Mouse (Mus musculus): ENCODE measurements at regions not wholly inside any gene's neighbourhood (a gene's known extent, or its start where the extent isn't known, plus 50 kb on each side); places are given as distances from the start of the nearest gene placed in this dataset.
A peak's percentile ranks its signal among the peaks of the same experiment; 100 is the strongest.

DNA sequence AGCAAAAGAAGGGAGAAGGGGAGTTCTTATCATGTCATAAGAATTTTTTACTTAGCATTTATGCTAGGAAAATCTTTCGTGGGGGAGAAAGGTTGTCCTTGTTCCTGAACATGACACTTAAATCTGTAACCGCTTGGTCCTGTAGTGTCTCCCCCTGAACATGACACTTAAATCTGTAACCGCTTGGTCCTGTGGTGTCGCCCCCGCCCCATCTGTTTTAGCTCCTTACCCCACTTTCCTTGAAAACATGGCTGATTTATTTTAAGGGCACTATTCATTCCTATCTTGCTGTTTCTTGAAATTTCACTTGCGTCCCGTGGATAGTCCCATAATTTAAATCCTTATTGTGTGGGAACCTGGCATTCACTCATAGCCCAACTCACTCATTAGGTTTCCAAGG lies 82.2 kb downstream of the Rap2a start:
- TF ChIP-seq CTCF (IDR thresholded peaks at IDR 0.05; ENCODE audit: extremely low read depth, insufficient read depth, low read length) (no peak), POLR2A (IDR thresholded peaks at IDR 0.05; ENCODE audit: extremely low read depth, insufficient read depth, low read length) (no peak)
- Histone ChIP-seq H3K27ac (ENCODE audit: insufficient read depth, low read length) (no peak overlapping the region), H3K4me3 (ENCODE audit: insufficient read depth, low read length) (no peak overlapping the region), H3K4me1 (ENCODE audit: control insufficient read depth, insufficient read depth, low read length) (no peaks in the 10 kb centered on the region; the same call in 1 of the 2 replicates)

DNA sequence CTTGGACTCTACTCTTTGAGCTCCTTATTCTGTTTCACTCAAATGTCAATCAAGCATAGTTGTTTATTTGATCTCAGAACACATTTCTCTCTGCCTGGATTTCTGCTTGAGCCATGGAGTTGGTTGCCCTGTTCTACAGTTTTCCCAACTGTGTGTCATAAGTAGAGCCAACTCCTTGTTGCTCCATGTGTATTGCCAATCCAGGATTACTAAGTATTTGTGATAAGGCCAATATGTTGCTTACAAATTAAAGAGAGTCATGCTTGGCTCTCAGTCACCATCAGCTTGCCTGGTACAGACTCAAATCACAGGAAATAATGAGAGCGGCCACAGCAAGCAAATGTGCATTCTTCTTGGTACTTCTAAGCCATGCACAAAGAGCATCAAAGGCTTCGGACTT lies 82.7 kb downstream of the Rap2a start:
- TF ChIP-seq POLR2A (IDR thresholded peaks at IDR 0.05; ENCODE audit: extremely low read depth, insufficient read depth, low read length) (no peak), CTCF (IDR thresholded peaks at IDR 0.05; ENCODE audit: extremely low read depth, insufficient read depth, low read length) (no peak)
- peak overlapping the region; percentile 35; the same call in 1 of the 2 replicates for H3K27ac ChIP-seq (ENCODE audit: insufficient read depth, low read length)
- H3K4me1 ChIP-seq (ENCODE audit: control insufficient read depth, insufficient read depth, low read length), result no peaks in the 10 kb centered on the region; the same call in 1 of the 2 replicates
- no peak overlapping the region for H3K4me3 ChIP-seq (ENCODE audit: insufficient read depth, low read length)

DNA sequence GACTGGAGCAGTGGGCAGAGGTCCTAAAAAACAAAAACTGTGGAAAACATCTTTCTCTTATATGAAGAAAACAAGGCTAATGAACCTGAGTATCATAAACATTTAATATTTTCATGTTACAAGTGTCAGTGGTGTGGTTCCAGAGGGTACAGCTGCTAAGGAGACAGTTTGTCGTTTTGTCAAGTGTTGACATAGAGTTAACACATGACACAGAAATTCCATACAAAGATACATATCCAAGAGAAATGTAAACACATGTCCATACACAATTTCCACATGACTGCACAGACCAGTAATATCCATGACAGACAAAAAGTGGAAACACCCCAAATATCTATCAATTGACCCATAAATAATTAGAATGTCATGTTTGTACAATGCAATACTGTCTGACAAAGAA lies 88.7 kb downstream of the Rap2a start:
- Histone ChIP-seq H3K4me1 (ENCODE audit: control insufficient read depth, insufficient read depth, low read length) (peaks cover 3% of the 10 kb centered on the region; the same call in 1 of the 2 replicates), H3K4me3 (ENCODE audit: insufficient read depth, low read length) (no peak overlapping the region), H3K27ac (ENCODE audit: insufficient read depth, low read length) (no peak overlapping the region)
- TF ChIP-seq POLR2A (IDR thresholded peaks at IDR 0.05; ENCODE audit: extremely low read depth, insufficient read depth, low read length), result no peak

DNA sequence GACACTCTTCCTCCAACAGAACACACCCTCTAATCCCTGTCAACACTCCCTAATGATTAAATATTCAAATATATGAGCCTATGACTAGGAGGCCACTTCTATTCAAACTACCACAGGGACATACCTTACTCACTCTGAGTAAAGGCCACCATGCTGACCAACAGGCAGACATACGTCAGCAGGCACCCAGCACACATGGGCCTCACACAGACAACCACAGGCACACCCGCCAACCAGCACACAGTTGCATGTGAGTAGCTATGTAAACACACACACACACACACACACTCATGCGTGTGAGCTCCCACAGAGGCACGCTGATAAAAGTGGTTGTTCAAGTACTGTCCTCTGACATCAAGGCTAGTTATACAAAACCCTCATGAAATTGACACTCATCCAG lies 89.8 kb downstream of the Rap2a start:
- TF ChIP-seq POLR2A (IDR thresholded peaks at IDR 0.05; ENCODE audit: extremely low read depth, insufficient read depth, low read length) (no peak), CTCF (IDR thresholded peaks at IDR 0.05; ENCODE audit: extremely low read depth, insufficient read depth, low read length) (no peak)
- H3K4me1 ChIP-seq (ENCODE audit: control insufficient read depth, insufficient read depth, low read length), result peaks cover 4% of the 10 kb centered on the region; the same call in 1 of the 2 replicates
- no peak overlapping the region for H3K4me3 ChIP-seq (ENCODE audit: insufficient read depth, low read length)
- no peak overlapping the region for H3K27ac ChIP-seq (ENCODE audit: insufficient read depth, low read length)

DNA sequence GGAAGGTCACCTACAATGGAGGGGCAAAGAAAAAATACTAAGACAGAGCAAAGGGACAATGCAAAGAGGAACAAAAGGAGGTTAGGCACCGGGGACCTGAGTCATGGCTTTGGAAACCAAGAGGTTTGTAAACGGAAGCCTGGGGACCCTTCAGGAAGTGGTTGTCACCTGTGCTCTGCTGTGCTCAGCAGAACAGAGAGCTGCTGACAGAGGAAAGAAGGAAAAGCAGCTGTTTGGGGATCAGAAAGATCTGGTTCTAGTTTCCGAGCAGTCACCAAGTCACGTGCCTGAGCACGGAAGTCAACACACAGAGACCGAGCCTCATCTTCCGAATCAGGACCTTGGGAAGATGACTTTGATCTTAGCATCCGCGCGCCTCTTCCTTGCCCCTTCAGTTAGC lies 94.0 kb downstream of the Rap2a start:
- Histone ChIP-seq H3K4me1 (ENCODE audit: control insufficient read depth, insufficient read depth, low read length) (peaks cover 4% of the 10 kb centered on the region; the same call in 1 of the 2 replicates), H3K27ac (ENCODE audit: insufficient read depth, low read length) (no peak overlapping the region), H3K4me3 (ENCODE audit: insufficient read depth, low read length) (no peak overlapping the region)
- TF ChIP-seq CTCF (IDR thresholded peaks at IDR 0.05; ENCODE audit: extremely low read depth, insufficient read depth, low read length) (no peak), POLR2A (IDR thresholded peaks at IDR 0.05; ENCODE audit: extremely low read depth, insufficient read depth, low read length) (no peak)

DNA sequence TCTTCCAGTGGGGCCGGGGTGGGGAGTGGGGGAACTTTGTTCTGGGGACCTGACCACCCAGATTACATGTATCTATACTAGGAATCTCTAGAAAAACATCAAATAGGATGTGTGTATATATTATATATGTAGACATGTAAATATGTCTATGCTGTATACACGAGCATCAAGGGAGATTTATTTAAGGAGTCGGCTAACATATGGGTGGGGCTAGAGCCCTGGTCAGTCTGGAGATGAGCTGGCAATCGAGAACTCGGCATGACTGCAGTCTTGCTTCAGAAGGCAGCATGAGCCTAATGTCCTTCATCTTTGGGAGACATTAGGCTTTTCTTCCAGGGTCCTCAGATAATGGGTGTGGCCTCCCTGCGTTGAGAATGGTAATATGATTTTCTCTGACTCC lies 97.0 kb downstream of the Rap2a start:
- no peak overlapping the region for H3K4me3 ChIP-seq (ENCODE audit: insufficient read depth, low read length)
- no peak overlapping the region for H3K27ac ChIP-seq (ENCODE audit: insufficient read depth, low read length)
- TF ChIP-seq CTCF (IDR thresholded peaks at IDR 0.05; ENCODE audit: extremely low read depth, insufficient read depth, low read length) (no peak), POLR2A (IDR thresholded peaks at IDR 0.05; ENCODE audit: extremely low read depth, insufficient read depth, low read length) (no peak)
- H3K4me1 ChIP-seq (ENCODE audit: control insufficient read depth, insufficient read depth, low read length), result peaks cover 4% of the 10 kb centered on the region; the same call in 1 of the 2 replicates

DNA sequence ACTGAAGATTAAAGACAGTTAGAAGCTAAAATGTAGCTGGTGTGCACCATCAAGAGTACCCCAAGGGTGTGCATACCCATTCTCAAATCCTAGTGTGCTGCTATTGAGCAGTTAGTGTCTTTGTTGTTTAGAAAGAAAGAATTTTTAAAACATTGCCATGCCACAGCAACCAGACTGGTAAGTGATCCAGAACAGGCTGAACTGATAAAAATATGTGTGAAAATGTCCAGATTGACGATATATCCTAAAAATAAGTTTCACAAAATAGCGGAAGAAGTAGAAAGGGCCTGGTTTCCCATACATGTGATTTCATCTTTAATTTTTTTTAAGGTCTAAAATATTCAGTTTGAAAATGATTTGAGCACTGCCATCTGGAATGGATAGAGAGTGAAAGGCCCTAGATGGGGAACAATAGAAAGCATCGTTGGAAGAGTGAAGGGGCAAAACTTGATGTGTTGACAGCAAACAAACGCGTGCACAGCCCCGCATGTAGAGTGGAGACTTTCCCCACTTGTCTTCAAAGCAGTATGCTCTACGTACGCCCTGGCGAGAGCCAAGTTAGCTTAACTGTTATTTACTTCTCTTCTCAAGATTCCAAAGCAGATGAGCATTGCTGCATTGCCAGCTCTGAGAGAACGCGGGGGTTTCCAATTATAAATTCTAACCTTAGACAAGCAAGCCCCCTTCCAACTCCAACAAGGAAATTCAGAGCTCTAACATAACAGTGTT lies 100.3 kb downstream of the Rap2a start:
- Histone ChIP-seq H3K4me1 (ENCODE audit: control insufficient read depth, insufficient read depth, low read length) (no peaks in the 10 kb centered on the region; the same call in 1 of the 2 replicates), H3K27ac (ENCODE audit: insufficient read depth, low read length) (no peak overlapping the region), H3K4me3 (ENCODE audit: insufficient read depth, low read length) (no peak overlapping the region)
- TF ChIP-seq POLR2A (IDR thresholded peaks at IDR 0.05; ENCODE audit: extremely low read depth, insufficient read depth, low read length), result no peak
- TF ChIP-seq CTCF (IDR thresholded peaks at IDR 0.05; ENCODE audit: extremely low read depth, insufficient read depth, low read length), result no peak

DNA sequence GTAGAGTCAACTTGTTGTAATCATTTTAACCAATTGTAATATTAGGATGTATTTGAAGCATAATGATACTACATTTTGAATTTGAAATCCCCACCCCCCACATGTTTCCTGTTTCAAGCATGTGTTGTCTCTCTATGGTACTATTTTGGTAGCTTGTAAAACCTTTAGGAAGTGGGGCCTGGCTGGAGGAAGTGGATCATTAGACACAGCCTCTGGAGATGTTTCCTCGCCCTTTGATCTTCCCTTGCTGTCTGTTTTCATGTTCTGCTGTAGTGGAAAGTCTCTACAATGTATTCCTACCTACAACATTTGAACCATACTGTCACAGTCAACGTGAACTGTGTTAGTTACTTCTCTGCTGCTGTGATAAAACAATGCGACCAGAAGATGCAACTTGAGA lies 105.6 kb downstream of the Rap2a start:
- TF ChIP-seq CTCF (IDR thresholded peaks at IDR 0.05; ENCODE audit: extremely low read depth, insufficient read depth, low read length) (no peak), POLR2A (IDR thresholded peaks at IDR 0.05; ENCODE audit: extremely low read depth, insufficient read depth, low read length) (no peak)
- Histone ChIP-seq H3K4me1 (ENCODE audit: control insufficient read depth, insufficient read depth, low read length) (no peaks in the 10 kb centered on the region), H3K4me3 (ENCODE audit: insufficient read depth, low read length) (no peak overlapping the region), H3K27ac (ENCODE audit: insufficient read depth, low read length) (no peak overlapping the region)

DNA sequence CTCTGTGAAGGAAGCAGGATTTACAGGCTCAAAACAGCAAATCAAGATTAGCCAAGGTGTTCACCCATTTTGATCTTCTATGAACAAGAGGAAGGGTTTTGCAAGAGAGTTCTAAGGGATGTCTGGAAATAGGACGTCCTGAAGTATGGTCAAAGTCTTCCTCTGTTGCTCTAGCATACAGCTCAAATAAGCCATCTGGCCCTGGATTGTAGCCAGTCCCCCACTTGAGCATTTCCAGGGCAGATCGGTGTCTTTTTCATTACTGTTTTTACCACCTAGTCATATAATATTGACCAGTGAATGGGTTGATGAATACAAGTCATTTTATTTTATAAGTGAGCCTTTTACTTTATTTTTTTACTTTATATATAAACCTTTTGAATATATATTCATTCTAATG lies 113.9 kb downstream of the Rap2a start:
- TF ChIP-seq CTCF (IDR thresholded peaks at IDR 0.05; ENCODE audit: extremely low read depth, insufficient read depth, low read length), result no peak
- no peak for TF ChIP-seq POLR2A (IDR thresholded peaks at IDR 0.05; ENCODE audit: extremely low read depth, insufficient read depth, low read length)
- Histone ChIP-seq H3K27ac (ENCODE audit: insufficient read depth, low read length) (no peak overlapping the region), H3K4me1 (ENCODE audit: control insufficient read depth, insufficient read depth, low read length) (no peaks in the 10 kb centered on the region), H3K4me3 (ENCODE audit: insufficient read depth, low read length) (no peak overlapping the region)

DNA sequence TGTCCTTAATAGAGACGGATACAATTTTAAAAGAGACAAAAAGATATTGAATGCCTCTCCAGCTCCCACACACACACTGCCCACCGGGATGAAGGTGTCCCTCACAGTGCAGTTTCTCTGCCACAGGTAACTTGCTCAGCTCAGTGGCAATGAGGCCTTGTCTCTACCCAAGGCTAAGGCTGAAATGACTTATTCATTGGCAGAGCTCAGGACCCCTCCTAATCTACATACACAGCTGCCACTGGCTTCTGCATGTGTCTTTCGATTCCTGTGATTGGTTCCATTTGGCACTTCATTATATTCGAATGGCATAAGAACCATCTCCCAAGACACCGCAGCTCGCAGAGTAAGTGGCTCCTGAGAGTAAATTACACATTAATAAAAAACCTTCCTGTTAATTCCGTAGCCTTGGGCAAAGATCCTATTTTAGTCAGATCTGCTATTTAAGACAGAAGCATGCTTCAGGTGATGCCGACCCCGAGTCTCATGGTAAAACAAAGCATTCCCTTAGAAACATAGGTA lies 122.2 kb downstream of the Rap2a start:
- no peak overlapping the region for H3K27ac ChIP-seq (ENCODE audit: insufficient read depth, low read length)
- H3K4me3 ChIP-seq (ENCODE audit: insufficient read depth, low read length), result no peak overlapping the region
- no peaks in the 10 kb centered on the region for H3K4me1 ChIP-seq (ENCODE audit: control insufficient read depth, insufficient read depth, low read length)
- TF ChIP-seq POLR2A (IDR thresholded peaks at IDR 0.05; ENCODE audit: extremely low read depth, insufficient read depth, low read length) (no peak), CTCF (IDR thresholded peaks at IDR 0.05; ENCODE audit: extremely low read depth, insufficient read depth, low read length) (no peak)

Data from cortical plate, adult 2 months (tissue).